Mouse (Mus musculus) bone marrow macrophage, adult 2 months (primary cell): ENCODE data around the gene Rnf141. TPM values are rescaled to one million over a fixed set of nuclear protein-coding genes. Genes with fewer than 3 reads are reported as not detected.
A peak's percentile ranks its signal among the peaks of the same experiment; 100 is the strongest.

Source experiments
- H3K27ac ChIP-seq: 2 replicates; pipeline ENCODE4 v1.5.1; 2012; ENCODE audit warnings: low read depth, low read length; ENCODE audit not compliant: insufficient read depth
- H3K4me1 ChIP-seq: 2 replicates; pipeline ENCODE4 v1.6.1; 2012; ENCODE audit warnings: low read length; ENCODE audit not compliant: control insufficient read depth, insufficient read depth
- H3K4me3 ChIP-seq: 2 replicates; pipeline ENCODE4 v1.5.1; 2012; ENCODE audit warnings: mild to moderate bottlenecking, low read length, moderate library complexity; ENCODE audit not compliant: insufficient read depth
- CTCF ChIP-seq: IDR thresholded peaks from 2 replicates; pipeline ENCODE4 v1.5.1; 2012; ENCODE audit warnings: low read depth, mild to moderate bottlenecking, low read length, moderate library complexity
- POLR2A ChIP-seq: IDR thresholded peaks from 2 replicates; pipeline ENCODE4 v1.6.1; 2012; ENCODE audit warnings: mild to moderate bottlenecking, low read depth, low read length, borderline replicate concordance
- polyA plus RNA-seq: library from polyadenylated mRNA; stranded (reverse); fragments of >200 nt; gene quantifications from 2 replicates; pipeline ENCODE4 v1.2.4, GENCODE M21; 2012; ENCODE audit not compliant: missing spikeins, insufficient read depth, insufficient read length

Gene Rnf141
- polyA plus RNA-seq, 1 experiment = 48.6 TPM

- no peak overlapping the region for H3K4me3 ChIP-seq
- TF ChIP-seq POLR2A (no peak), CTCF (no peak)
- no peak overlapping the region for H3K27ac ChIP-seq
- peaks cover 14% of the 10 kb centered on the region for H3K4me1 ChIP-seq
These were observed 9.7 kb downstream of the Rnf141 start for GRCm38 (mm10) chr7:110834522-110834921.

DNA sequence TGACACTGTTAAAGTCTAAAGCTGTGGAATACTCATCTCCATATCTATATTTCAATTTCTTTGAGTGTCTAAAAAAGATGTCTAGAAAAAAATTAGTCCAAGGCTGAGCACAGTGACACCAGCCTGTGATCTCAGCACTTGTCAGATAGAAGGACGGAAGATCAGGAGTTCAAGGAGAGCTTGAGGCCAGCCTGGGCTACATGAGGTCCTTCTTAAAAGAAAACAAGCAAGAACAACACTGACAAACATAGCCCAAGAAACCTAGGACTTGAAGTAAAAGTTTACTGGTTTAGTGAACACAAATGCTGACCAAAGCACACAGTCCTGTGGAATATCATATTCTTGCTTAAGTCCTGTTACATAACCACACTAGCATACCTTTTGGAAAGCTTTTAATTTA lies 10.2 kb downstream of the Rnf141 start:
- TF ChIP-seq CTCF (no peak), POLR2A (no peak)
- Histone ChIP-seq H3K4me3 (no peak overlapping the region), H3K27ac (no peak overlapping the region), H3K4me1 (peaks cover 12% of the 10 kb centered on the region)

DNA sequence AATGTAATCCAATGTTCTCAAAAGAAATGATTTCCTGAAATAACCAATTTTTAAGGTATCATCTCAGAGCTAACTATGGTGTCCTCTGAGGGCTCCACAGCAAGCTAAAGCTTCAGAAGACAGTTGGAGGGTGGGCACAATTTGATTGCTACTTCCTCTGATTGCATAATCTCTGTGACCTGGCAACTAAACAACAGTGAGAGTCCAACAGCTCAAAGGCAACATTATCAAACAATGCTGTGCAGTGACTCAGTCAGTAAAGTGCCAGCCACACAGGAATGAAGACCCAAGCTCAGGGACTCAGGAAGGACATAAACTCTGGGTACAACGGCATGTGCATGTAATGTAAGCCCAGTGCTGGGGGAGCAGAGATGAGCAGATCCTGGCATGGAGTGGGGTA lies 11.2 kb downstream of the Rnf141 start:
- no peak overlapping the region for H3K27ac ChIP-seq
- peaks cover 12% of the 10 kb centered on the region for H3K4me1 ChIP-seq
- TF ChIP-seq CTCF (no peak), POLR2A (no peak)
- no peak overlapping the region for H3K4me3 ChIP-seq

DNA sequence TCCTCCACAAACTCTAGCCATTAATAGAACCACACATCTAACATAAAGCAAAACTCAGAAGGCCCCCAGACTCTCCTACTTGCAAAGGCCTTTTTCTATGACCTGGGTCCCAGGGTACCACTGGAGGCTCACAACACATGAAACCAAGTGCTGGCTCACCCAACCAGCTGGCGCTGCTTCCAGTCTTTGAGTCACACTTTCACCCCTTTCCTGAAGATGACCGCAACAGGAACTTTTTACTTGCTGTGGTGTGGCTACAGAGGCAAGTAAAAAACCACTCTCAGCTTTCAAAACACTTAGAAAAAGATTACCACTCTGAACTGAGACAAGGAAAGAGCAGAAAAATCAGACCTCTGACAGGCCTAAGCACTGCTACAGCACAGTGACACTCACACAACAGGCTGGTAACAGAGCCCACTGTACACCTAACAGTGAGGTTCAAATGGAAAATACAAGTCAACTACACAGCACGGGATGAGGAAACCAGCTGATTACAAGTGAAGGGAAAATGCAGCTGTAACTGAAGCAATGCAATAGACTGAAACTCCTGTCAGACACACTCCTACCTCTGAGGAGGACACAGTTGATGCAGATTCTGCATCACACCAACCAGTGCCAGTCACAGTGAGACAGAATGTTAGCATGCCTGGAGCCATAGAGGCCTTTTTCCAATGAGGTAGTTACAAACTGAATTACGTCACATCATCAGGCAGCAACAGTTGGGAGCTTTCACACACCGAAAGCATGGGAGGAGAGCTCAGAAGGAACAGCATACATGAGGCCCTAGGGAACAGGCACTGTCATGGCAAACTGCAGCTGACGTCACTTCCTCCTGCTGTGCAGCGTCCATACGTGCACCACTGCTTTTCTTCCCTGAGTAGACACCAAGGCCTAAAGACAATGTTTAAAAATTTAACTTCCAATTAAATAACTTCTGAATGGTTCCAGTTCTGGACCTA lies 20.0 kb downstream of the Rnf141 start:
- Histone ChIP-seq H3K27ac (peak overlapping the region; percentile 83), H3K4me3 (peak overlapping the region; percentile 5), H3K4me1 (peaks cover 42% of the 10 kb centered on the region)
- TF ChIP-seq POLR2A (no peak), CTCF (no peak)

- Histone ChIP-seq H3K4me1 (peaks cover 42% of the 10 kb centered on the region), H3K4me3 (no peak overlapping the region), H3K27ac (peak overlapping the region; percentile 83)
- TF ChIP-seq POLR2A = no peak
- no peak for TF ChIP-seq CTCF
These were observed 20.7 kb downstream of the Rnf141 start for GRCm38 (mm10) chr7:110823593-110823992.

DNA sequence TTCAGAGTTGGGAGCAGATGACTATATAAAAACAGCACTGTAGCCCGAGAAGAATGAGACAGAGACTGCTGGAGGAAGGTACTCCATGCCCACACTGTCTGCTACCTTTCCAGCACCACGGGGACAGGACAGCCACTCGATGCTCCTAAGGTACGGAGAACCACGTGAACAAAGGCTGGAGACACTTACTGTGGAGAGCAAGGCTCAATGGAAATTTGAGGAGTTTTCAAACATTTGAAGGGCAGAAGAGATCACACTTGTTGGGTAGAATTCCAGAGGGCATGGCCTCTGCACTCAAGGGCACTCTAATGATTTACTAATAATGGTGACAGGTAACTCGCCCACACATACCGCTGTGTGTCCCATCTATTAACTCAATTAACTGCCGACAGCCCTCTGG lies 21.2 kb downstream of the Rnf141 start:
- no peak for TF ChIP-seq CTCF
- TF ChIP-seq POLR2A = no peak
- Histone ChIP-seq H3K4me3 (no peak overlapping the region), H3K4me1 (peaks cover 42% of the 10 kb centered on the region), H3K27ac (peak overlapping the region; percentile 83)

DNA sequence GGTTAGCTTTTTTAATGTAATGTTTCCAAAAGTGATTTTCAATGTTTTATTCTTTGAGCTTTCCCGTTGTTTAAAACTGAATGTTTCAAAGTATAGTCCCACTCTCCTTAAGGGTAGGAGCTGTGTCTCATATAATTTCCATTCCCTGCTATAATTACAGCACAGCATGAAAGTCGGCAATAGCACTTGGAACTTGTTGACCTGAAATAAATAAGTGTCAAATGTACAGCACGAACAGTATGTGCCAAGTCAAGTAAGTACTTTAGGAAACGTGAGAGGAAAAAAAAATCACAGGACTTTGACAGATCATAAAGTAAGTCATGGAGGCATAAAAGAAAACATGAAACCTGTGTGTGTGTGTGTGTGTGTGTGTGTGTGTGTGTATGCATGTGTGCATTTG lies 22.2 kb downstream of the Rnf141 start:
- TF ChIP-seq CTCF (no peak), POLR2A (no peak)
- Histone ChIP-seq H3K4me3 (no peak overlapping the region), H3K4me1 (peaks cover 42% of the 10 kb centered on the region), H3K27ac (no peak overlapping the region)

- no peak overlapping the region for H3K4me3 ChIP-seq
- H3K4me1 ChIP-seq = peaks cover 42% of the 10 kb centered on the region
- H3K27ac ChIP-seq = 0 out of 2 replicates have a peak overlapping the region, but pooled peaks have one; percentile 16
- TF ChIP-seq POLR2A = no peak
- no peak for TF ChIP-seq CTCF
These were observed 22.6 kb downstream of the Rnf141 start for GRCm38 (mm10) chr7:110821653-110822052.

DNA sequence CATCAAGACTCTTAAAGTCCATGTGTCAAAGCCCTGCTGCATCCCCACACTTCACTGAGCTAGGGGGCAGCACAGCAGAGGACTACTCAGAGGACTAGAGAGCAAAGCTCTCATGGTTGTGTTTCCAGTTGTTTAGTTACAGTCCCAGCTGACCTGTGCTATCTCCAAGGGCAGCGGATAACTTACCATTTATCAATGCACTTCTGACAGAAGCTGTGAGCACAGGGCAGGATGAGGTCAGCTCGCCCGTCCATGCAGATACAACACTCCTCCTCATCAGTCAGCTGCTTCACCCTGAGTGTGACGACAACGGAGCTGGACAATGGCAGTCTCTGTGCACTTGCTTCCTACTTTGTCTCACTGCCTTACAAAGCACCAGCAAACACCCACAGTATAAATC lies 23.2 kb downstream of the Rnf141 start:
- H3K4me3 ChIP-seq = no peak overlapping the region
- no peak overlapping the region for H3K27ac ChIP-seq
- TF ChIP-seq POLR2A (no peak), CTCF (no peak)

GRCm38 (mm10) chr7:110818787-110819350 lies 25.4 kb downstream of the Rnf141 start:
- H3K4me3 ChIP-seq = no peak overlapping the region
- TF ChIP-seq POLR2A (no peak), CTCF (no peak)
- H3K4me1 ChIP-seq = peaks cover 27% of the 10 kb centered on the region
- no peak overlapping the region for H3K27ac ChIP-seq

More for the DNA sequence above, 23.2 kb downstream of the Rnf141 start:
- peaks cover 42% of the 10 kb centered on the region for H3K4me1 ChIP-seq

GRCm38 (mm10) chr7:110818206-110818605 lies 26.1 kb downstream of the Rnf141 start:
- Histone ChIP-seq H3K4me3 (no peak overlapping the region), H3K4me1 (peaks cover 20% of the 10 kb centered on the region), H3K27ac (no peak overlapping the region)
- TF ChIP-seq CTCF (no peak), POLR2A (no peak)
